Mouse (Mus musculus) ES-E14 (cell line): ENCODE data around the gene Rbfox3. TPM values are rescaled to one million over a fixed set of nuclear protein-coding genes. Genes with fewer than 3 reads are reported as not detected.
A peak's percentile ranks its signal among the peaks of the same experiment; 100 is the strongest.

Experiments
- DNase-seq: peaks from one replicate; pipeline ENCODE4 v3.0.0-alpha.2; 2013; ENCODE audit warnings: low read depth, low spot score
- H3K27ac ChIP-seq: 2 replicates; pipeline ENCODE4 v1.5.1; 2012; ENCODE audit warnings: low read depth, mild to moderate bottlenecking, low read length, moderate library complexity, mixed read lengths; ENCODE audit not compliant: poor library complexity, insufficient read depth, severe bottlenecking
- H3K36me3 ChIP-seq: 2 replicates; pipeline ENCODE4 v1.6.1; 2012; ENCODE audit warnings: mild to moderate bottlenecking, low read length, moderate library complexity, mixed read lengths; ENCODE audit not compliant: control insufficient read depth, poor library complexity, insufficient read depth, severe bottlenecking
- H3K4me1 ChIP-seq, 2 experiments: fragments of 150-350 bp in 1 of 2; sonication (generic) in 1 of 2; 2 replicates each; pipeline ENCODE4 v1.6.1; 2012; ENCODE audit warnings: low read length in 2 of 2, mild to moderate bottlenecking in 1 of 2, mixed read lengths in 1 of 2; ENCODE audit not compliant: control insufficient read depth in 2 of 2, insufficient read depth in 2 of 2, poor library complexity in 1 of 2
- H3K4me3 ChIP-seq, 2 experiments: fragments of 150-350 bp in 1 of 2; sonication (generic) in 1 of 2; 2 replicates each; pipeline ENCODE4 v1.5.1; 2012; ENCODE audit warnings: low read length in 2 of 2, low read depth in 1 of 2, mild to moderate bottlenecking in 1 of 2, mixed read lengths in 1 of 2; ENCODE audit not compliant: insufficient read depth in 1 of 2, poor library complexity in 1 of 2, severe bottlenecking in 1 of 2
- H3K9ac ChIP-seq: 2 replicates; pipeline ENCODE4 v1.6.1; 2012; ENCODE audit warnings: low read depth, mild to moderate bottlenecking, low read length, mixed read lengths; ENCODE audit not compliant: poor library complexity, insufficient read depth, severe bottlenecking
- H3K9me3 ChIP-seq: fragments of 150-350 bp; sonication (generic); 2 replicates; pipeline ENCODE4 v1.6.1; 2012; ENCODE audit warnings: low read depth, mild to moderate bottlenecking, low read length; ENCODE audit not compliant: control insufficient read depth, insufficient read depth
- CHD2 ChIP-seq: IDR thresholded peaks from 2 replicates; pipeline ENCODE4 v1.6.1; 2014; ENCODE audit warnings: mild to moderate bottlenecking, low read depth, low read length, inconsistent platforms
- HCFC1 ChIP-seq: IDR thresholded peaks from 2 replicates; pipeline ENCODE4 v1.6.1; 2012; ENCODE audit warnings: low read length, inconsistent platforms, borderline replicate concordance; ENCODE audit not compliant: insufficient read depth
- MAFK ChIP-seq: IDR thresholded peaks from 2 replicates; pipeline ENCODE4 v1.6.1; 2014; ENCODE audit warnings: mild to moderate bottlenecking, low read depth, low read length, inconsistent platforms; ENCODE audit not compliant: insufficient read depth
- ZC3H11A ChIP-seq: IDR thresholded peaks from 2 replicates; pipeline ENCODE4 v1.6.1; 2012; ENCODE audit warnings: low read depth, mild to moderate bottlenecking, inconsistent platforms, low read length, borderline replicate concordance
- ZNF384 ChIP-seq: IDR thresholded peaks from 2 replicates; pipeline ENCODE4 v1.6.1; 2012; ENCODE audit warnings: low read depth, low read length, inconsistent platforms
- in situ Hi-C, 2 experiments: fragments of 600-800 bp; cut with MboI; formaldehyde crosslinking; loops; one replicate each; pipeline ENCODE4 v1.15.1; 2025; ENCODE audit warnings: low sequenced_read_pairs in 2 of 2, inconsistent platforms in 1 of 2; ENCODE audit not compliant: unreplicated experiment in 2 of 2
- total RNA-seq: library from RNA; depleted of rRNA; stranded (reverse); fragments of 300-350 nt; gene quantifications from 2 replicates; pipeline ENCODE4 v1.2.3, GENCODE M21; 2012; rRNA removed

Gene Rbfox3
- total RNA-seq, 1 experiment: 0.45 TPM

- H3K9ac ChIP-seq: no peak overlapping the region
- in situ Hi-C loops: no loop called here
- no peaks in the 10 kb centered on the region for H3K4me1 ChIP-seq
- no peak overlapping the region for H3K4me3 ChIP-seq
- peak; percentile 64 for DNase-seq
- H3K9me3 ChIP-seq: no peaks in the 10 kb centered on the region
- H3K27ac ChIP-seq: no peak overlapping the region
- peak; percentile 48; the same call in 1 of the 2 replicates for TF ChIP-seq ZC3H11A
- TF ChIP-seq ZNF384: no peak
- no peak for TF ChIP-seq MAFK
- no peaks in the 10 kb centered on the region for H3K36me3 ChIP-seq
Measured at GRCm38 (mm10) chr11:118445843-118446242, 465.6 kb downstream of the Rbfox3 start.

DNA sequence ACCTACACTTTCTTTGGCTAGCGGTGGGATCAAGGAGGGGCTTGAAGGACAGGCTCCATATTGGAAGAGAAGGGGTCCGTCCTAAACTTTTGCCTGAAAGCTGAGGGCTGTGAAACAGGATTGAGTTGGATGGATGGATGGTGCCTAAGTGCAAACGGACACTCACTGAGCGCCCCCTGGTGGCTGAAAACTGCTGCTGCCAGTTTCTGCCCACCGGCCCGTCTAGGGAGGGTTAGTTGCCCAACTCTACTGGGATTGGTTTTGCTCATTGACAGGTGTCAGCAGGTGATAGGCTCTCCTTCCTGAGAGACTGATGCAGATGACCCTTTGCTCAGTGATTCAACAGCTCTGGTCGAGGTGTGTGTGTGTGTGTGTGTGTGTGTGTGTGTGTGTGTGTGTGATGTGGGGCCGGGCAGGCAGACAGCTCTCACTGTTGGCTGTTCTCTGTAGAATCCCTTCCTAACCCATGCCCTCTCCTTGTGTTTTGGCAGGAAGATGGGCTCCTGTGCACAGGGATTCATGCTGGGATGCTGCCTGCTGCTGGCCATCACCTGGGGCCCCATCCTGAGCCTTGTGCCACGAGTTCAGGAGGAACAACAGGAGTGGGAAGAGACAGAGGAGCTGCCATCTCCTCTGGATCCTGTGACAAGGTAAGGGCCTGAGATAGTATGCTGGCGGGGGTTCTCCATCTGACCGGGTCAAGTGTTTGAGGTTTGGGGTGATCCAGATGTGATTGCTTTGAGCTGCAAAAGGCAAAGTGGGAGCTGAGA, 468.0 kb downstream of the Rbfox3 start:
- Histone ChIP-seq H3K36me3 (no peaks in the 10 kb centered on the region), H3K4me1 (peaks cover 0 to 8% of the 10 kb centered on the region in 2 experiments; a peak in 2 of 4 replicates), H3K9ac (no peak overlapping the region), H3K4me3 (no peak overlapping the region), H3K27ac (no peak overlapping the region), H3K9me3 (no peaks in the 10 kb centered on the region)
- DNase-seq: no peak
- no peak for TF ChIP-seq ZNF384
- no peak for TF ChIP-seq CHD2
- TF ChIP-seq MAFK: no peak
- TF ChIP-seq HCFC1: no peak
- TF ChIP-seq ZC3H11A: no peak
- in situ Hi-C loops: no loop called here

DNA sequence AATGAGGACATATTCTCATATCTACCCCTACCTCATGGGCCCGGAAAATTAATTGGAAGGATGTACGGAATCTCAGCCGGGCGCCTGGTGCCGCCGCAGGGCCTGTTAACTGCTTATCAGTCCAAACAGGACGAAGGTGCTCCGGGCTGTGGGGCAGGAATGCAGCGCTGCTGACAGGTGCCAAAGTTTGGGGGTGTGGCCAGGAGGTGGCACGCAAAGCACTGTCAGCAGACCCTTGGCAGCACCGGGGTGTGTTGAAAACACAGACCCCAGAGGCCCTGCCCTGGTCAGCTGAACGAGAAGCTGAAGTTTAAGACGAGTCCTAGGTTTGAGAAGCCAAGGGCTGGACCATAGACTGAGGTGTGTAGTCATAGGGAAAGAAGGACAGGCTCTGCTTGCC, 468.7 kb downstream of the Rbfox3 start:
- Histone ChIP-seq H3K27ac (no peak overlapping the region), H3K9me3 (no peaks in the 10 kb centered on the region), H3K4me1 (peaks cover 0 to 9% of the 10 kb centered on the region in 2 experiments; a peak in 2 of 4 replicates), H3K36me3 (no peaks in the 10 kb centered on the region), H3K9ac (no peak overlapping the region), H3K4me3 (no peak overlapping the region)
- TF ChIP-seq MAFK (no peak), ZNF384 (no peak), CHD2 (no peak), ZC3H11A (no peak), HCFC1 (no peak)
- no peak for DNase-seq
- in situ Hi-C loops: no loop called here

Other genes with a start within 250 kb of the Rbfox3 start
- gene Enpp7, start 76.6 kb upstream of the Rbfox3 start, total RNA-seq: not detected in 2 replicates
- gene Cbx2, start 111.4 kb upstream of the Rbfox3 start, total RNA-seq: 12.6 and 13.9 TPM in 2 replicates
- 1.1 and 1.2 TPM in 2 replicates for gene Cbx8, start 129.4 kb upstream of the Rbfox3 start, total RNA-seq
- gene Cbx4, start 174.6 kb upstream of the Rbfox3 start, total RNA-seq: 0.90 and 1.8 TPM in 2 replicates